Mouse (Mus musculus) pancreas, adult 10 weeks (tissue): ENCODE data around the gene Cyp1b1. TPM values are rescaled to one million over a fixed set of nuclear protein-coding genes. Genes with fewer than 3 reads are reported as not detected.

ENCODE experiments used
- polyA plus RNA-seq: library from polyadenylated mRNA; stranded (reverse); fragments of 350-450 nt; fragmentation: Illumina TruSeq; extraction: RNeasy Lipid Tissue Mini Kit (QIAGEN cat#74804); gene quantifications from one replicate; pipeline ENCODE4 v1.2.3, GENCODE M21; 2015; ENCODE audit warnings: low read depth, low replicate concordance; ENCODE audit not compliant: insufficient read depth

Cyp1b1 gene
- polyA plus RNA-seq: 3.1 TPM

DNA sequence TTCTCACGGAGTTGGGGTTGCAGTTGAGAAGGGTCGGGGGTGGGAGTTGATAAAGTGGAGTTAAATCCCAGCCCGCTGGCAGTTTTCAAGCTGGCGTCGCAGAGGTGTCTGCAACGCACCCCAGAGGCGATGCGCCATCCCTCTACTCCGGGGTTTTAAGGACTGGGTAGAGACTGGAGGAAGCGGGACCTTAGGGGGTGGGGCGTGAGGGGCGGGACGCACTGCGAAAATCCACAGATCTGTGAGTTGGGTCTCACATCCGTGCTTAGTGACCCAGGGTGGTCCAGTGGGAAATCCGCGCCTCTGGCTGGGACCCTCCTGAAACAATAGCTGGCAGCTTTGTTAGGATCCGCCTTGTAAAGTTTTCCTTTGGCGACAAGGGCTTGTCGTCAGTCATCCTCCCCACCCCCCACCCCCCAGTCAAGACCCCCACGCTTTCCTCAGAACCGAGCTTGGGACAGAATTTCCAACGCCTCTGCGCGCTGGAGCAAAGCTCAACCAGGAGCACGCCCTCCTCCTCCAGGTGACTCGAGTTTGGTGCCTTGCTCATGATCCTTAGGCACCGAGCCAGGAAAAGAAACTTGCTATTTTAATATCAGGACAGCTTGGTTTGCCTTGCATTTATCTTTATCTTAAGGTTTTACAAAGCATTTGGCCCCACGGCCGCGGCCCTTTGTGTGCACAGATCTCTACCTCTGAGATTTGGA, at the start of gene Cyp1b1:
Cyp1b1 (minus strand) TSS at position 131 of the 707 bp plus-strand sequence.

Other genes with a start within 250 kb of the Cyp1b1 start
- gene Rmdn2, start 103.2 kb downstream of the Cyp1b1 start, polyA plus RNA-seq: 3.0 TPM
- 8.1 TPM for gene Atl2, start 181.1 kb upstream of the Cyp1b1 start, polyA plus RNA-seq